Mouse (Mus musculus) liver, adult 2 months (tissue): ENCODE measurements around the gene Arhgef39. TPM values are rescaled to one million over a fixed set of nuclear protein-coding genes. Genes with fewer than 3 reads are reported as not detected.

Experiments used
- DNase-seq: peaks from one replicate; pipeline ENCODE4 v3.0.0-alpha.2; 2011; ENCODE audit warnings: low read depth, low spot score; ENCODE audit errors: extremely low read depth
- H3K27ac ChIP-seq: fragments of 200-500 bp; replicated peaks from 2 replicates; pipeline ENCODE4 v1.5.1; 2012; ENCODE audit warnings: low read depth, mild to moderate bottlenecking, control low read depth, inconsistent platforms, low read length; ENCODE audit not compliant: insufficient read depth
- H3K27me3 ChIP-seq: fragments of 200-500 bp; 2 replicates; pipeline ENCODE4 v1.6.1; 2012; ENCODE audit warnings: mild to moderate bottlenecking, moderate library complexity, low read length, inconsistent platforms; ENCODE audit not compliant: control insufficient read depth, insufficient read depth
- H3K36me3 ChIP-seq: fragments of 200-500 bp; 2 replicates; pipeline ENCODE4 v1.6.1; 2012; ENCODE audit warnings: low read length, inconsistent platforms; ENCODE audit not compliant: control insufficient read depth, insufficient read depth
- H3K4me1 ChIP-seq: fragments of 200-500 bp; 2 replicates; pipeline ENCODE4 v1.6.1; 2011; ENCODE audit warnings: low read length; ENCODE audit not compliant: control insufficient read depth, insufficient read depth
- H3K4me3 ChIP-seq: fragments of 200-500 bp; 2 replicates; pipeline ENCODE4 v1.5.1; 2011; ENCODE audit warnings: low read depth, mild to moderate bottlenecking, control low read depth, low read length, moderate library complexity; ENCODE audit not compliant: insufficient read depth
- H3K79me2 ChIP-seq: fragments of 200-500 bp; 2 replicates; pipeline ENCODE4 v1.6.1; 2012; ENCODE audit warnings: inconsistent platforms, mild to moderate bottlenecking, low read length, moderate library complexity; ENCODE audit not compliant: control insufficient read depth, insufficient read depth
- H3K9ac ChIP-seq: fragments of 200-500 bp; 2 replicates; pipeline ENCODE4 v1.6.1; 2012; ENCODE audit warnings: low read depth, mild to moderate bottlenecking, control low read depth, inconsistent platforms, low read length
- CTCF ChIP-seq: fragments of 200-500 bp; IDR thresholded peaks from 2 replicates; pipeline ENCODE4 v1.5.1; 2011; ENCODE audit warnings: low read depth, low read length, control low read depth
- POLR2A ChIP-seq: fragments of 200-500 bp; IDR thresholded peaks from 2 replicates; pipeline ENCODE4 v1.6.1; 2011; ENCODE audit warnings: low read length, control low read depth; ENCODE audit not compliant: insufficient read depth; ENCODE audit errors: extremely low read depth
- WGBS: fragments of 180-500 bp; shearing (Covaris S2); methylation state at CpG from one replicate; pipeline ENCODE4 v1.1.7; 2018; 5-methylcytosine and 5-hydroxymethylcytosine counted together
- polyA plus RNA-seq: library from polyadenylated mRNA; depleted of rRNA; stranded (reverse); fragments of >200 nt; gene quantifications from 2 replicates; pipeline ENCODE4 v1.2.3, GENCODE M21; 2012
- total RNA-seq: library from RNA; depleted of rRNA; stranded (reverse); fragments of >200 nt; gene quantifications from 2 replicates; pipeline ENCODE4 v1.2.3, GENCODE M21; 2014

Arhgef39 gene
- total and polyA plus RNA-seq, 2 experiments: 0.74 to 1.4 TPM

- H3K9ac ChIP-seq: peak overlapping the region; percentile 63
- peak overlapping the region; percentile 61 for H3K4me3 ChIP-seq
- no peak overlapping the region for H3K27ac ChIP-seq
- WGBS: 10% methylated on average over 21 of the region's 22 CpGs
- H3K79me2 ChIP-seq: no peaks in the 10 kb centered on the region
- no peaks in the 10 kb centered on the region for H3K27me3 ChIP-seq
- DNase-seq: no peak
- no peaks in the 10 kb centered on the region for H3K36me3 ChIP-seq
- TF ChIP-seq POLR2A: no peak
- no peak for TF ChIP-seq CTCF
- H3K4me1 ChIP-seq: no peaks in the 10 kb centered on the region; the same call in none of the 2 replicates
Observed at GRCm38 (mm10) chr4:43507938-43508665, 8.6 kb upstream of the Arhgef39 start.

GRCm38 (mm10) chr4:43506536-43507185, 7.2 kb upstream of the Arhgef39 start, which contains the start of gene Car9:
Gene Car9 (plus strand): TSS chr4:43506966.
- H3K9ac ChIP-seq: no peak within 1 kb of the TSS
- H3K27ac ChIP-seq: no peak within 1 kb of the TSS
- WGBS: 80% methylated on average over 9 of the region's 9 CpGs
- H3K79me2 ChIP-seq: no peaks in the 10 kb centered on the region
- no peaks in the 10 kb centered on the region; the same call in none of the 2 replicates for H3K4me1 ChIP-seq
- TF ChIP-seq CTCF (no peak), POLR2A (no peak)
- H3K4me3 ChIP-seq: no peak within 1 kb of the TSS
- H3K27me3 ChIP-seq: no peaks in the 10 kb centered on the region
- DNase-seq: no peak
- no peaks in the 10 kb centered on the region for H3K36me3 ChIP-seq

DNA sequence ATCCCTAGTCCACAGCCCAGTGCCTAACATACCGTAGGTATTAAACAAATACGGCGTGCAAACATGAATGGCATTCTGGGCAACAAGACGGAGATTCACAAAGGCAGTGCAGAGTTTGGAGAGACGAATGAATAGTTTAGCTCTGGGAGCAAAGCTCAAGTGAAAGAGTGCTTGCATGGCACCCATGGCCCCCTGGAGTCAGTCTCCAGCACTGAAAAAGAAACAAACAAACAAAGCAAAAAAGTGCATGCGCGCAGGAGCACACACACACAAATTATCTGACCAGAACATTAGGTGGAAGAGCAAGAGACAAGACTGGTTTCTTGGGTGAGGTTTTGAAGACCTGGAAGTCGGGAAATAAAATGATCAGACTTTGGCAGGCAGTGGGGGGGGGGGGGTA, 6.6 kb upstream of the Arhgef39 start:
- H3K4me1 ChIP-seq: no peaks in the 10 kb centered on the region; the same call in none of the 2 replicates
- no peaks in the 10 kb centered on the region for H3K79me2 ChIP-seq
- TF ChIP-seq POLR2A (no peak), CTCF (no peak)
- no peak overlapping the region for H3K27ac ChIP-seq
- H3K27me3 ChIP-seq: no peaks in the 10 kb centered on the region
- WGBS: 87% methylated on average over 8 of the region's 8 CpGs
- no peak for DNase-seq
- H3K4me3 ChIP-seq: no peak overlapping the region
- no peak overlapping the region for H3K9ac ChIP-seq
- H3K36me3 ChIP-seq: no peaks in the 10 kb centered on the region

DNA sequence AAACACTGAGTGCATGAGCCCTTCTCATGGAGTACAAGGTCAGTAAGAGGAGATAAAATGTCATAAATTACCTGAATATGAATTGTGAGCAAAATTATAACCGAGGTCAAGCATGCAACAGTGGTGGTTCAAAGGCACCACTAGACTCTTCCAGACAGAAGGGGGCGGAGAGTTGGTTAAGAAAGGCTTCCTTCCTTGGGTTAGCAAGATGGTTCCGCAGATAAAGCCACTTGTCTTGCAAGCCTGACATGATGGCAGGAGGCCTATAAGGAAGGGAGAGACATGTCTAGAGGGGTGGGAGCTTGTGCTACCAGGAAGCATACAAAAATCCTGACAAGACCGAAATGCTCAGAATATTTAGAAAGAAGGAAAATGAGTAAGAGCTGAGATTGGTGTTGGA, 4.8 kb upstream of the Arhgef39 start:
- H3K36me3 ChIP-seq: no peaks in the 10 kb centered on the region
- peaks cover 5% of the 10 kb centered on the region for H3K4me1 ChIP-seq
- DNase-seq: no peak
- TF ChIP-seq POLR2A (no peak), CTCF (no peak)
- no peak overlapping the region for H3K27ac ChIP-seq
- H3K79me2 ChIP-seq: no peaks in the 10 kb centered on the region
- H3K4me3 ChIP-seq: no peak overlapping the region
- 78% methylated on average over 4 of the region's 4 CpGs for WGBS
- no peaks in the 10 kb centered on the region for H3K27me3 ChIP-seq
- no peak overlapping the region for H3K9ac ChIP-seq

DNA sequence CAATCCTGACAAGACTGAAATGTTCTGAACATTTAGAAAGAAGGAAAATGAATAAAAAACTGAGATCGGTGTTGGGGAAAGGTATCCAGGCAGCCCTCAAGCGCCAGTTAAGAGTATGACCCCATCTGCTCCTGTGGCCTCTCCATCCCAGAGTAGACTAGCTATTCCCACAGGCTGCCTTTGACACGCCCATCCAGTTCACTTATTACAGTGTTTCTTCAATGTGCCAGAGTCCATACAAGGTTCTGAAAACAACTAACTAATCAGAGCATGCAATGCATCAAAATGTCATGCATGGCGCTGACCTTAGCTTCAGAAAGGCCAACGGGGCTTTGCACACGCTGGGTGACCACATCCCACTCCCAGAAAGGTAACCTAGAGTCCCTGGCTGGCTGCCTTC, 4.0 kb upstream of the Arhgef39 start:
- Histone ChIP-seq H3K4me1 (peaks cover 5% of the 10 kb centered on the region), H3K9ac (no peak overlapping the region), H3K4me3 (no peak overlapping the region), H3K79me2 (no peaks in the 10 kb centered on the region), H3K27me3 (no peaks in the 10 kb centered on the region), H3K27ac (no peak overlapping the region), H3K36me3 (no peaks in the 10 kb centered on the region)
- WGBS: 84% methylated on average over 6 of the region's 6 CpGs
- peak; percentile 61 for DNase-seq
- TF ChIP-seq CTCF: no peak
- TF ChIP-seq POLR2A: no peak

DNA sequence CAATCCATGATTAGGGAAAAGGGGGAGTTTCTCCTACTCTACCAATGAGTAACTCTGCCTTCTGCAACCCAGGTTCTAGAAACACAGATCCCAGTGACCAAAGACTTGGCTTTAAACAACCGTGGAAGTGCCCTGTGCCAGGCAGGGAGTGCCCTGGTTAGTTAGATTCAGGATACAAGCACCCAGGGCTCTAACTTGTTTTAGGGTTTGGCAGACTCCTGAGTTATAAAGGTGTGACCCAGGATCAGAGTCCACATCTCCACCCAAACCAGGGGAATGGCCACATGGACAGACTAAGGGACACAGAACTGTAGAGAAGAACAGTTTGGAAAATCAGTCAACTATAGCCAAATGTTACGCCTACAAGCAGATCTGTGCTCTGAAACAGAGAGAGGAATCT, 3.5 kb upstream of the Arhgef39 start:
- H3K4me1 ChIP-seq: peaks cover 5% of the 10 kb centered on the region
- no peaks in the 10 kb centered on the region for H3K36me3 ChIP-seq
- no peak overlapping the region for H3K27ac ChIP-seq
- DNase-seq: peak; percentile 99
- H3K27me3 ChIP-seq: no peaks in the 10 kb centered on the region
- H3K9ac ChIP-seq: no peak overlapping the region
- no peaks in the 10 kb centered on the region for H3K79me2 ChIP-seq
- 27% methylated on average over 2 of the region's 2 CpGs for WGBS
- TF ChIP-seq POLR2A: no peak
- no peak for TF ChIP-seq CTCF
- no peak overlapping the region for H3K4me3 ChIP-seq
